Mouse (Mus musculus) hindbrain, embryonic 10.5 days (tissue): ENCODE data around the gene Tmem119. TPM values are rescaled to one million over a fixed set of nuclear protein-coding genes. Genes with fewer than 3 reads are reported as not detected.
A peak's percentile ranks its signal among the peaks of the same experiment; 100 is the strongest.
"Not testable (repeated sequence)": the region's sequence is repeated elsewhere in the genome, so short reads cannot be mapped to it uniquely, and the experiment has no call there.

Experiments
- DNase-seq: peaks from one replicate; pipeline ENCODE4 v3.0.0-alpha.2; 2017; ENCODE audit warnings: low spot score
- H3K27ac ChIP-seq: fragments of 300-500 bp; sonication (generic); 2 replicates; pipeline ENCODE4 v1.5.1; 2016; ENCODE audit warnings: mild to moderate bottlenecking, moderate library complexity
- H3K27me3 ChIP-seq: fragments of 300-500 bp; sonication (generic); 2 replicates; pipeline ENCODE4 v1.6.1; 2016; ENCODE audit warnings: mild to moderate bottlenecking; ENCODE audit not compliant: poor library complexity, insufficient read depth, severe bottlenecking
- H3K36me3 ChIP-seq: fragments of 300-500 bp; sonication (generic); 2 replicates; pipeline ENCODE4 v1.6.1; 2016; ENCODE audit warnings: mild to moderate bottlenecking, moderate library complexity
- H3K4me1 ChIP-seq: fragments of 300-500 bp; sonication (generic); replicated peaks from 2 replicates; pipeline ENCODE4 v1.6.1; 2016; ENCODE audit warnings: mild to moderate bottlenecking
- H3K4me3 ChIP-seq: fragments of 300-500 bp; sonication (generic); 2 replicates; pipeline ENCODE4 v1.5.1; 2016; ENCODE audit warnings: mild to moderate bottlenecking, moderate library complexity
- H3K9me3 ChIP-seq: fragments of 300-500 bp; sonication (generic); 2 replicates; pipeline ENCODE4 v1.6.1; 2016; ENCODE audit warnings: mild to moderate bottlenecking, moderate library complexity
- WGBS: fragments of 180-500 bp; shearing (Covaris S2); methylation state at CpG from one replicate; pipeline ENCODE4 v1.1.7; 2016; 5-methylcytosine and 5-hydroxymethylcytosine counted together
- polyA plus RNA-seq: library from polyadenylated mRNA; unstranded; fragments of >200 nt; fragmentation: Nextera tagmentation; extraction: Ambion mirVana; gene quantifications from 2 replicates; pipeline ENCODE4 v1.2.1, GENCODE M21; 2016

The Tmem119 gene
- polyA plus RNA-seq, 1 experiment from 2014 or later, result 46.0 TPM

- peaks cover 65% of the 10 kb centered on the region for H3K4me1 ChIP-seq
- peak overlapping the region; percentile 33 for H3K4me3 ChIP-seq
- H3K27ac ChIP-seq, result peak overlapping the region; percentile 69
- H3K9me3 ChIP-seq, result no peaks in the 10 kb centered on the region
- WGBS, result 8% methylated on average over 19 of the region's 19 CpGs
- peaks cover 52% of the 10 kb centered on the region for H3K27me3 ChIP-seq
- 0 out of 2 replicates have a peak, but pooled peaks cover 5% of the 10 kb centered on the region for H3K36me3 ChIP-seq
- peak; percentile 19 for DNase-seq
These were observed 3.0 kb downstream of the Tmem119 start for GRCm38 (mm10) chr5:113797149-113797882.

GRCm38 (mm10) chr5:113796401-113797148 is 3.7 kb downstream of the Tmem119 start:
- Histone ChIP-seq H3K4me3 (peak overlapping the region; percentile 33), H3K27ac (peak overlapping the region; percentile 69), H3K9me3 (no peaks in the 10 kb centered on the region), H3K36me3 (0 out of 2 replicates have a peak, but pooled peaks cover 5% of the 10 kb centered on the region), H3K4me1 (peaks cover 72% of the 10 kb centered on the region), H3K27me3 (peaks cover 52% of the 10 kb centered on the region)
- WGBS, result 9% methylated on average over 13 of the region's 13 CpGs
- peak; percentile 80 for DNase-seq

- no peak for DNase-seq
- H3K4me1 ChIP-seq, result peaks cover 57% of the 10 kb centered on the region
- 86% methylated on average over 16 of the region's 16 CpGs for WGBS
- H3K9me3 ChIP-seq, result no peaks in the 10 kb centered on the region
- 0 out of 2 replicates have a peak, but pooled peaks cover 5% of the 10 kb centered on the region for H3K36me3 ChIP-seq
- H3K27me3 ChIP-seq, result peaks cover 19% of the 10 kb centered on the region
- 0 out of 2 replicates have a peak overlapping the region, but pooled peaks have one; percentile 2 for H3K27ac ChIP-seq
- no peak overlapping the region for H3K4me3 ChIP-seq
These were observed 8.9 kb downstream of the Tmem119 start for GRCm38 (mm10) chr5:113791197-113792095.

DNA sequence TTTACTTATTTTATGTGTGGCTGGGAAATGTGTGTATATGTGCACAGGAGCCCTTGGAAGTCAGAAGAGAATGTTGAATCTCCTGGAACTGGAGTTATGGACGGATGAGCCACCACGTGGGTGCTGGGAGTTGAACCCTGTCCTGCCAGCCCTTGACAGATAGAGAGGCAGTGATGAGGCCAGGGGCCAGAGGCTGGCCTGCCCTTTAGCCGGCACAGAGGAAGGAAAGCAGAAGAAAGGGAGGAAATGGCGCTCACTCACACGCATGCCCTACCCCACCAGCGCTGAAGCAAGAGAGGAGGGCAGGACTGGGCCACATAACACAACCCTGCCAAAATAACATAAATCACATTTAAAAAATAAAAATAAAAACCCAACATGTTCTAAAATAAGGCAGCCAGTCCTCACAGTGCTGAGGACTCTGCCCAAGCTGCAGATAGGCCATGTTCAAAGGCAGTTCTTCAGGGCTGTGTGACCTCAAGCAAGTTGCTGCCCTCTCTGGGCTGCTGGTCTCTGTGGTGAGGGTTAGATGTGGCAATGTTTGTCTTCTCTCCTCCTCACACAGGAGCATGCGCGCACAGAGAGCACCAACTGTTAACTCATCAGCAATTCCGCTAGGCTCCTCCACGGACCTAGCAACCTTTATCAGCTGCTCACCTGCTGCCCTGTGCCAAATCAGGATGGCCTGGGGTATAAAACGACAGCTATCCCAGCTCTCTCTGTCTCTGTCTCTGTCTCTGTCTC is 9.7 kb downstream of the Tmem119 start:
- H3K27ac ChIP-seq, result no peak overlapping the region
- H3K9me3 ChIP-seq, result no peaks in the 10 kb centered on the region
- no peak for DNase-seq
- 0 out of 2 replicates have a peak, but pooled peaks cover 5% of the 10 kb centered on the region for H3K36me3 ChIP-seq
- peaks cover 48% of the 10 kb centered on the region for H3K4me1 ChIP-seq
- H3K27me3 ChIP-seq, result peaks cover 13% of the 10 kb centered on the region
- WGBS, result 78% methylated on average over 11 of the region's 11 CpGs
- no peak overlapping the region for H3K4me3 ChIP-seq

DNA sequence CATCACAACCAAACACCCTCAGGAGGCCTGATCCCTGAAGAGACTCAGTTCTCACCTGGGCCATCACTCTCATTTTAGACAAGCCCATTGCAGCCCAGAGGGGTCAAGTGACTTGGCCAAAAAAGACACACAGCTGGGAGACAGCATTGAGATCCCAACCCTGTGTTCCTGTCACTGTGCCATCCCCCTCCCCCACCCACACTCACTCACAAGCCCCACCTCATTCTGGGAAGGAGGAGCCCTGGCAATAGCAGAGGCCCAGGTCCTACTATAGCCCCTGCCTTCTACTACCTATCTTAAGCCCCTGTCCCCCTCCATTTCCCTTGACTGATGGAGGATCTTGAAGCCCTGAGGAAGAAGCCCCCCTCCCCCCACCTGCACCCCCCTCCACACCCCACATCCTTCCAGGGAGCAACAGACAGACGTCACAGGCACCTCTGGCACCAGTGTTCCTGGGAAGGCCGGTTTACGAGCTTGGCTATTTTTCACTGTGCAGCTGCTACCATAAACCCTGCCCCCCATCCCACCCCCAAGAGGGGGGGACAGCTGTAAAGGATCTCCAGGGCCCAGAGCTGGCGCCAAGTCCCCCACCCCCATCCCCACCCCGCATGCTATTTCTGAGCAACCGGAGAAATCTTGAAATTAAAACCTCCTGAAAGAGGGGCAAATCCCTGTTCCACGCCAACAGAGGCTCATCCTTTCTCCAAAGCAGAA is 11.1 kb downstream of the Tmem119 start:
- no peaks in the 10 kb centered on the region for H3K9me3 ChIP-seq
- no peak for DNase-seq
- H3K36me3 ChIP-seq, result no peaks in the 10 kb centered on the region
- H3K27ac ChIP-seq, result peak overlapping the region; percentile 71
- no peak overlapping the region for H3K4me3 ChIP-seq
- no peaks in the 10 kb centered on the region; the same call in 1 of the 2 replicates for H3K27me3 ChIP-seq
- H3K4me1 ChIP-seq, result peaks cover 41% of the 10 kb centered on the region
- WGBS, result 54% methylated on average over 7 of the region's 7 CpGs

- H3K27me3 ChIP-seq, result peaks cover 4% of the 10 kb centered on the region
- H3K36me3 ChIP-seq, result no peaks in the 10 kb centered on the region
- 36% methylated on average over 6 of the region's 6 CpGs for WGBS
- peaks cover 43% of the 10 kb centered on the region for H3K4me1 ChIP-seq
- H3K9me3 ChIP-seq, result no peaks in the 10 kb centered on the region
- DNase-seq, result peak; percentile 27
- H3K4me3 ChIP-seq, result no peak overlapping the region
- H3K27ac ChIP-seq, result peak overlapping the region; percentile 71
These were observed 11.7 kb downstream of the Tmem119 start for GRCm38 (mm10) chr5:113788645-113789044.

DNA sequence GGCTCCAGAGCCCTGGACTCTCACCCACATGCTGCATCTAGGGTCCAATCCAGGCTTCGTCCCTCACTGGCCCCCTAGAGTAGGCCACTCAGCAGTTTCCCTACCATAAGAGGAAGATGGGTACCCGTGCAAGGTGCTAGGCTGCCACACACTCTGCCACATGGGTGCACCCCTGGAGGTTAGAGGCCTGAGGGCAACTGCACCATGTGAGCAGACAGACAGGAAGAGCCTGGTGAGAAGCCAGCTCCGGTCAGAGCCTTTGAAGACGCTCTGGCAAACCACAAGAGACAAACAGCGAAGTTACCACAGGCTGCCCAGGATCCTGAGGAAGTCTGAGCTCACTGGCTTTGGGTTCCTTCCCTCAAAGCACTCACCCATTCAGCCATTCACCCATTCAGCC is 13.3 kb downstream of the Tmem119 start:
- H3K27ac ChIP-seq, result no peak overlapping the region
- H3K4me3 ChIP-seq, result no peak overlapping the region
- WGBS, result 78% methylated on average over 5 of the region's 5 CpGs
- no peaks in the 10 kb centered on the region for H3K9me3 ChIP-seq
- H3K27me3 ChIP-seq, result peaks cover 13% of the 10 kb centered on the region
- DNase-seq, result no peak
- H3K36me3 ChIP-seq, result no peaks in the 10 kb centered on the region
- peaks cover 46% of the 10 kb centered on the region for H3K4me1 ChIP-seq

DNA sequence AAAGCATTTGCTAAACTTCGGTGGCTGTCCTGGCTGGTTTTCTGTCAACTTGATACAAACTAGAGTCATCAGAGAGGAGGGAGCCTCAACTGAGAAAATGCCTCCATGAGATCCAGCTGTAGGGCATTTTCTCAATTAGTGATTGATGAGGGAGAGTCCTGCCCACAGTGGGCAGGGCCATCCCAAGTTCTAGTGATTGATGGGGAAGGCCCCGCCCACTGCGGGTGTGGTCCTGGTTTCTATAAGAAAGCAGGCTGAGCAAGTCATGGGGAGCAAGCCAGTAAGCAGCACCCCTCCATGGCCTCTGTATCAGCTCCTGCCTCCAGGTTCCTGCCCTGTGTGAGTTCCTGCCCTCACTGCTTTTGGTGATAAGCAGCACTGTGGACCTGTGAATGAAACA is 16.2 kb downstream of the Tmem119 start:
- Histone ChIP-seq H3K4me3 (peak overlapping the region; percentile 16; the same call in 1 of the 2 replicates), H3K27me3 (peaks cover 13% of the 10 kb centered on the region; the same call in 1 of the 2 replicates), H3K4me1 (peaks cover 33% of the 10 kb centered on the region), H3K27ac (peak overlapping the region; percentile 63)
- H3K36me3 ChIP-seq, DNase-seq, H3K9me3 ChIP-seq: not testable (repeated sequence)
- 30% methylated on average over 3 of the region's 3 CpGs for WGBS

GRCm38 (mm10) chr5:113783581-113784001 is 16.7 kb downstream of the Tmem119 start:
- WGBS, result 16% methylated on average over 12 of the region's 12 CpGs
- Histone ChIP-seq H3K36me3 (peaks cover 5% of the 10 kb centered on the region; the same call in 1 of the 2 replicates), H3K27ac (peak overlapping the region; percentile 63), H3K27me3 (peaks cover 13% of the 10 kb centered on the region; the same call in 1 of the 2 replicates), H3K4me1 (peaks cover 28% of the 10 kb centered on the region), H3K4me3 (peak overlapping the region; percentile 16), H3K9me3 (peaks cover 5% of the 10 kb centered on the region; the same call in 1 of the 2 replicates)
- peak; percentile 24 for DNase-seq

DNA sequence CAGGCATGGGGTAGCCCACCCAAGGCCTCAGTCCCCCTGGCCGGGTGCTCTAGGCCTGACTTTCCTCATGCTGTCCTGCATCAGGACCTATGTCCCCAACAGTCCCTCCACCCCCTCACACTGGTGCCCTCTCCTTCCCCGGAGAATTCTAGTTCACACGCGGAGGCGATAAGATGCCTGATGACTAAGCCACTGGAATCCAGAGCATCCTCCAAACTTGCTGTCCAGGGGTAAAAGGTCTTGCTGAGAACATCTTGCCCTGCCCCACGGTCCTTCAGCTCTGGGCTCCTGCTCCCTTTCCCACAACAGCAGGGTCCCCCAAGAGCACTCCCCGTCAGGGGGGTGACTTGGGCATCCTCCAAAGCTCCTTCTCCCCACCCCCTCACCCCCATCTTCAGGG is 17.7 kb downstream of the Tmem119 start:
- WGBS, result 86% methylated on average over 7 of the region's 7 CpGs
- H3K9me3 ChIP-seq, result peaks cover 5% of the 10 kb centered on the region; the same call in 1 of the 2 replicates
- H3K27me3 ChIP-seq, result peaks cover 13% of the 10 kb centered on the region; the same call in 1 of the 2 replicates
- H3K4me1 ChIP-seq, result peaks cover 19% of the 10 kb centered on the region
- peaks cover 13% of the 10 kb centered on the region for H3K36me3 ChIP-seq
- DNase-seq, result no peak
- no peak overlapping the region for H3K27ac ChIP-seq
- H3K4me3 ChIP-seq, result no peak overlapping the region

- 83% methylated on average over 7 of the region's 7 CpGs for WGBS
- H3K27ac ChIP-seq, result no peak overlapping the region
- H3K9me3 ChIP-seq, result peaks cover 5% of the 10 kb centered on the region; the same call in 1 of the 2 replicates
- DNase-seq, result no peak
- no peak overlapping the region for H3K4me3 ChIP-seq
- H3K36me3 ChIP-seq, result peaks cover 21% of the 10 kb centered on the region
- peaks cover 18% of the 10 kb centered on the region for H3K4me1 ChIP-seq
- peaks cover 13% of the 10 kb centered on the region; the same call in 1 of the 2 replicates for H3K27me3 ChIP-seq
These were observed 18.4 kb downstream of the Tmem119 start for GRCm38 (mm10) chr5:113781875-113782274.
